Mouse (Mus musculus) olfactory bulb, adult 2 months (tissue): ENCODE measurements around the gene Bsnd.

ENCODE experiments used
- CTCF ChIP-seq: fragments of 200-500 bp; IDR thresholded peaks from 2 replicates; pipeline ENCODE4 v1.5.1; 2012; ENCODE audit warnings: low read depth, mild to moderate bottlenecking, low read length, moderate library complexity; ENCODE audit not compliant: insufficient read depth
- POLR2A ChIP-seq: fragments of 200-500 bp; IDR thresholded peaks from 2 replicates; pipeline ENCODE4 v1.6.1; 2012; ENCODE audit warnings: mild to moderate bottlenecking, low read depth, low read length, moderate library complexity; ENCODE audit not compliant: insufficient read depth

DNA sequence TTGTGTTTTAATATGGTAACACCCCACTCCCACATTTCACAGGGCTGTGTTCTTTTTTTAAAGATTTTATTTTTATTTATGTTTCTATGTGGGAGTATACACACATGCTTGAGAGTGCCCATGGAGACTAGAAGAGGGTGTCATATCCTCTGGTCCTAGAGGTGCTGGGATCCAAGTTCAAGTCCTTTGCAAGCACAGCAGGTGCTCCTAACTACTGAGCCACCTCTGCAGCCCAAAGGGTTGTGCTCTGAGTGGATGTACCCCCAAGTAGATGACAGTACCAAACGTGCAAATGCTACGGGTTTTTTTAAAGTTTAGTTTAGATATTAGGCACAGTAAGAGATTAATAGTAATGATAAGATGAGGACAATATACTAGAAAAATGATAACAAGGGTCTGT is 56.7 kb downstream of the Bsnd start:
- TF ChIP-seq CTCF (no peak), POLR2A (no peak)
